Mouse (Mus musculus): Measurements from ENCODE around the gene Fbxw15.
"Not testable (repeated sequence)": the region's sequence is repeated elsewhere in the genome, so short reads cannot be mapped to it uniquely, and the experiment has no call there.

Fbxw15 gene

DNA sequence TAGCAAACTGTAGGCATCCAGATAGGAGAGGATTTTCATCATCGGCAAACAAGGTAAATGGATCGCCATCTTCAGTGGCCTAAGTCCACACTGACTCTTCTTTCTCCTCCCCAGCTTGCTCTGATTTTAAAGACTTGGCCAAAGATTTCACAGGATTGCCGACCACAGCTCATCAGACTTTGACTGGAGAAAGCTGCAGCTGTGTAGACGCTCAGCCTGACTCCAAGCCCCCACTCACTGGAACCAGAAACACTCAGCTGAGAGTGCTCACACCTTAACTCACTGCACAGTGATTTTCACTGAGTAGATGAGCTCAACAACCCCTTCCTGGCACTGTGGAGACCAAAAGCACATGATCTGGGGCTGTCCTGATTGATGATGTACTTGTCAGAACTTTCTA is at the start of gene Fbxw15:
Gene Fbxw15, minus strand, starts transcription at position 101 of the 400 bp plus-strand sequence.
- not testable (repeated sequence) for DNase-seq

GRCm38 (mm10) chr9:109606837-109607236 is 38.8 kb upstream of the Fbxw15 start:
- DNase-seq = not testable (repeated sequence)

GRCm38 (mm10) chr9:109602128-109602527 is 34.1 kb upstream of the Fbxw15 start:
- not testable (repeated sequence) for DNase-seq

DNA sequence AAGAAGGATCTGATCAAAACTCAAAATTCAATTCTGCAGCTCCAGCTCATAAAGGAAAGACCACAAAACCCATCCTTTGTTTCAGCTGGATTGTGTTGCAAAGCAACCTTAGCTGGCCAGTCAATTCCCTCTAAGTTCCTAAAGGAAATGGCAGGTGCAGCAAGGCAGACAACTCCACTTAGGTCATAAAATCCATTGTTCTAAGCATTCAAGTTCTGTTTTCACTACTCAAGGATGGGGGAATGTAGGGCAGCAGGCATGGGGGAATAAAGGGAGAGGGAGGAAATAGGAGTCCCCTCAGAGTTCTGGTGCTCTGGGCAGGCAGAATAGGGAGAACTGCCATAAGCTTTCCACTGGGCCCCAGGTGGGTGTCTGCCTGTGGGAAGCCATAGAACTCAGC is 29.2 kb upstream of the Fbxw15 start:
- DNase-seq = no peak

GRCm38 (mm10) chr9:109594866-109595265 is 26.8 kb upstream of the Fbxw15 start:
- DNase-seq = no peak

- DNase-seq = no peak
Observed at GRCm38 (mm10) chr9:109565546-109565945, 2.5 kb downstream of the Fbxw15 start.

- DNase-seq = not testable (repeated sequence)
Observed at GRCm38 (mm10) chr9:109562106-109562505, 6.0 kb downstream of the Fbxw15 start.

GRCm38 (mm10) chr9:109552483-109552882 is 15.6 kb downstream of the Fbxw15 start:
- DNase-seq = no peak

- DNase-seq = not testable (repeated sequence)
Observed at GRCm38 (mm10) chr9:109549666-109550065, 18.4 kb downstream of the Fbxw15 start.

GRCm38 (mm10) chr9:109523385-109524064 is 44.5 kb downstream of the Fbxw15 start:
- no peak for DNase-seq
